In the genomic region with DNA sequence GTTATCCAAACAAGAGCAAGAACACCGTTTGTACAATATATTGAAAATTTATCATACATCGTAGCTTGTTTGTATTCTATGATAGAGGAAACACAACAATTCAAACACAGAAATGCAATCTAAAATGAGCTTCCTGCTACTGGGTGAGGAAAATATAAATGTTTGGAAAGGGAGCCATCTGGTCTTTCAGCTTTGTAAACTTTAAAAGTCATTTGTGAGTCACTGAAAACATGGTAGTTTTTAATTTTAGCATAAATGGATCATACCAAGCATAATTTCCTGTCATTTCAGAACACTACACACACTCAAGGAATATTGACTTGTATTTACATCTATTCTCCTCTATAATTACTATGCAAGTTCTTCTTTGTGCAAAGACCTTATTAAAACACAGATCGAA, we compare ENCODE assay signal across 14 mouse cellular contexts.
"Had no signal": no experiment of that assay in that cellular context is flagged by ENCODE, and none has a peak within 500 bp of the region (broad histone marks: within the 10 kb centered on the region; RNA-seq: fewer than 3 reads in every experiment).

No protein-coding gene starts in this region.

- H3K36me3 ChIP-seq: limb, embryonic 10.5 days; limb, embryonic 13.5 days had no signal

- H3K4me3 ChIP-seq: limb, embryonic 10.5 days; limb, embryonic 13.5 days had no signal

- H3K27ac ChIP-seq: kidney, postnatal 0 days; limb, embryonic 10.5 days; limb, embryonic 13.5 days; liver, embryonic 14.5 days had no signal

- H3K4me2 ChIP-seq: limb, embryonic 13.5 days; midbrain, embryonic 11.5 days had no signal

- H3K27me3 ChIP-seq: limb, embryonic 13.5 days had no signal

- H3K4me1 ChIP-seq: limb, embryonic 10.5 days; limb, embryonic 13.5 days had no signal

- DNase-seq: kidney, adult 2 months; kidney, postnatal 36 days; liver; liver, postnatal 0 days; midbrain, embryonic 14.5 days; thymus, adult 2 months; thymus, postnatal 14 days; thymus, postnatal 4 days had no signal

- H3K9ac ChIP-seq: limb, embryonic 13.5 days; liver, embryonic 14.5 days; liver, postnatal 0 days had no signal

- ATAC-seq: intestine, postnatal 0 days; liver, postnatal 0 days had no signal

- H3K9me3 ChIP-seq: limb, embryonic 10.5 days; limb, embryonic 13.5 days had no signal
